Mouse (Mus musculus) kidney, adult 8-10 months (tissue): ENCODE results near the gene Chchd5.
A peak's percentile ranks its signal among the peaks of the same experiment; 100 is the strongest.

Experiments used
- DNase-seq, 2 experiments: peaks; one replicate each; pipeline ENCODE4 v3.0.0; 2022

Gene Chchd5

GRCm38 (mm10) chr2:129129412-129129929 lies at the start of gene Chchd5:
TSS of gene Chchd5 (plus strand) at chr2:129129700.
- DNase-seq, result peak; percentile 94 to 98

GRCm38 (mm10) chr2:129081097-129081496 lies 48.4 kb upstream of the Chchd5 start:
- DNase-seq, result no peak

DNA sequence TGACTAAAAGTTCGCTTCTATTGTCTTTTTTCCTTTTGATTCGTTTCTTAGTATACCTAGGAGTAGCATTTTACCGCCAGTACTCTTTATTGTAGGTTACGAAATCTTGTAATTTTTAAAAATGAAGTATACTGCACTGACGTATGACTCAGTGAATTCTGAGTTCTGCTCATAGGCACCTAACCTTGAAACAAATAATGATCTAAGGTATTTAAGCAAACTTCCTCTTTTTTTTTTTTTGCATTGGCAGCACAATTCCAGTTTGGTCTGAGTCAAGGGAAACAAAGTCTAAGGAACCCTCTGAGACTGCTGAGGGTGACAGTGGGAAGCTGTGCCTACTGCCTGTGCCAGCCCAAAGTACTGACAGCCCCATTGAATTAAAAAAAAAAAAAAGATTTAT lies 46.0 kb upstream of the Chchd5 start:
- no peak for DNase-seq

- peak in 1 of 2 experiments; percentile 31 for DNase-seq
Measured at GRCm38 (mm10) chr2:129084959-129085358, 44.5 kb upstream of the Chchd5 start.

DNA sequence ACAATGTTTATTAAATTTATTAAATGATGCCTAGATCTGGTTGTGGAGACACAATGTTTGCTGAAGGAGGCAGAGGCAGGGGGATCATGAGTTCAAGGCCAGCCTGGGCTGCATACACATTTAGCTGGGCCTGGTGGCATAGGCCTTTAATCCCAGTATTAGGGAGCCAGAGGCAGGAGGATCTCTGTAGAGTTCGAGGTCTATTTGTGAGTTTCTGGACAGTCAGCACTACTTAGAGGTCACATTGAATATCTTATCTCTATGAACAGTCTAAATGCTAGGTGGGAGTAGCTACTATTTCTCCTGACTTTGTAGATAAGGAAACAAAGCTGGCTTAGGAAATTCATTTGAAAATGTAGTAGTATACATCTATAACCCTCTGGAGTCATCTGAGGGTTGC lies 42.0 kb upstream of the Chchd5 start:
- DNase-seq, result no peak

DNA sequence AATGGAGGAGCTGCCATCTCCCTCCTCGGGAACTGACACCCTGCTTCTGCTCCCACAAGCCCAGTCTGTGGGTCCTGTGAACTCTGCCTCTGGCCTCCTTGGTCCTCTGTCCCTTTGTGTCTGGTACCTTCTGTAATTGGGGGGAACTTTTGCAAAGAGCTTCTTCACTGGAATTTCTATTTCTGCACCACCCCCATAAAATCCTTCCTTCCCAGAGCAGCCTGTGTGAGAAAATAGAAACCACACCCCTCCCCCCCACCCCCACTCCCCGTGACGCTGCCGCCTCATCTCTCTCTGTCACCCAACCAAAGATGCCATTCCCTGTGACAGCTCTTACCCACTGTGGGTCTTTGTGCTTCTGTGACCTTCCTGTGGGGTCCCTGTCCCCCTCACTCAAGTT lies 39.1 kb upstream of the Chchd5 start:
- DNase-seq, result no peak

DNA sequence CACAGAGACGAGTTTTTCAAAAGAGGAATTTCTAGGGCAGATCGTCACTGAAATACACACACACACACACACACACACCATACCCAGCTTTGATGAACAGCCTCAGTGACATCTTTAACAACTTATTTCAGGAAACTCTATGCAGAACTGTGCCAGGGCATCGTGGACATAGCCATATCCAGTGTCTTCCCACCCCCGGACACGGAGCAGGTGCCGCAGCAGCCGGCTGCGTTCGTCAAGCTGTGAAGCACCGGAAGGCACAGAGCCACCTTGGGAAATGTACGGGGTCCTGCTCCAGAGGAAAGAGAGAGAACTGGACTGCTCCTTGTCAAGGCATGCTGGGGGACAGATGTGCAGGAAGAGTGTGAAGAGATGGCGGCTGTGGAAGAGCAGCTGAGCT lies 36.7 kb upstream of the Chchd5 start:
- no peak for DNase-seq

DNA sequence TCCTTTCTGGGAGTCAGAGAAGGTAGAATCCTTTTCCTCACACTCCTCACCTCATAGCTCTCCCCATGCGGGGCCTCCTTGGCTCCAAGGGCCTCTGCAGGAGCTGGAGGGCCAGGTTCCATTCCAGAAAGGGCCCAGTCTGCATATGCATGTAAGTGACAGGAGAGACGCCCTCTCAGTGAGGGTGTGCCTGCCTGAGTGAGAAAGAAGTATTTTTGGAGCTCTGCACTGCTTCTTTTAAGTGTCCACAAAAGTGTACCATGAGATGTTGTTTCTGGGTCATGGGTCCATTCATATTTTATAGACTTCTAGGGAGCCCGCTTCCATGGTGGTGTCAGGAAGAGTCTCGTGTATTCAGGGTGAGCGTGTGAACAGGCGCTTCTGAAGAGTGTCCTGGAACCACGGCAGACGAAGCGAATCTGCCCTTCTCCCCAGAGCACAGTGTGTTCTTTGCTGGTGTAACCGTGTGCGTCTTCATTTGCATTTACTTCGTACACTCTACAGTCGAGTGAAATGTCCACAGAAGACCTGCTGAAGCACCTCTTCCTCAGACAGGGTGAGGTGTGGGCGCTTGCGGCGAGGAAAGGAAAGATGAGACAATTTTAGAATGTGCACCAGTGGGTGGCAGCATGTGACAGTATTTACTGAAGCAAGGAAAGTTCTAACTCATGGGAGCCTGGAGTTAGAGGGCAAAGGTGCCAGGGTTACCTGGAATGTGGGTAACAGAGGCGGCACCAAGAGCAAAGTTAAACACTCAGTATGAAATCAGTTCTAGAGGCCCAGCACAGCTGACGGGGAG lies 35.4 kb upstream of the Chchd5 start:
- peak; percentile 63 to 67 for DNase-seq

GRCm38 (mm10) chr2:129100784-129101310 lies 28.7 kb upstream of the Chchd5 start, which contains the start of gene Polr1b:
TSS of gene Polr1b (plus strand) at chr2:129100995.
- DNase-seq, result peak; percentile 94 to 95

- no peak for DNase-seq
Measured at GRCm38 (mm10) chr2:129112924-129113323, 16.6 kb upstream of the Chchd5 start.

DNA sequence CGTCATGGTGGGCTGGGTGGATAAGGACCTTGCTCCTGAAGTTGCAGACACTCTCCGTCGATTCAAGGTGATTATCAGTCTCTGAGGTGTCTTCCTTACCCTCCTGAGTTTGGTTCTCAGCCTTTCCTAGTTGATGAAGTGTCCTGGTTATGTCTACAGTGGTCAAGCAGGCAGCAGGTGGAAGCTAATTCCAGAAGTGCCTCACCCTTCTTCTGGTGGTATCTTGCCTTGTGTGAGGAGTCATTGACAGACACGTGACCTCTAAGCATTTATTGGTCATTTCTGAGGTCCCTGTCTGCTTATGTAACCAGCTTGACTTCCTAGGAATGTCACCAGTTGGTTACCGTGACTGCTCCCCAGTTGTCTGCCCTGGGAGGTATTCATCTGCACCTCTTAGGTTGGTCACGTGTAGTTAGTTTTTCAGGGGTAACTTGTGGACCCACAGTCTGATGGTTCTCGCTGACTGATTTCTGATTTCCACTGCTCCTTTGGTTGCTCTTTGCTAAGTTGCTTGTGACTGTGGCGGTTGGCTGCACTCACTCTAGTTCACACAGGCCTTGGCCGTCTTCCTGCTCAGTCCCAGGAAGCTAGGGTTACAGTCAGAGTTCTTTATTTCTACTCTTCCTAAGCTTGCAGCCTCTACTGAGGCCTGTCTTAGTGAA lies 13.7 kb upstream of the Chchd5 start:
- peak; percentile 43 to 54 for DNase-seq

- peak; percentile 56 to 72 for DNase-seq
Measured at GRCm38 (mm10) chr2:129116368-129116739, 13.1 kb upstream of the Chchd5 start.

DNA sequence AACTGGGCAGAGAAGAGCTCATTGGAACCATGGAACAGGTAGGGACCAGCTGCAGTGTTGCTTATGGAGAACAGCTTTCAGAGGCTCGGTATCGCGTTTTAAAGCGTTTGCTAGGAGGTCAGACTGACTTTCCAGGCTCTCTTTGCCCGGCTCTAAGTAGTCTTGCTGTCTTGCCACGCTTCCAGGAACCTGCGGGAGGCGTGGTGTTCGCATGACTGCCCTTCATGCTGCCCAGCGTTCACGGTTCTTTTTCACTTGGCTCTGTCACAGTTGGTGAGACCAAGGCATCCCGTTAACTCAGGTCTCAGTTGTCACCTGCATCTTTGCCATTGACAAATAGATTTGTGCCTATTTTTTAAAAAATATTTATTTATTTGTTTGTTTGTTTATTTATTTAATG lies 11.4 kb upstream of the Chchd5 start:
- DNase-seq, result peak in 1 of 2 experiments; percentile 28

DNA sequence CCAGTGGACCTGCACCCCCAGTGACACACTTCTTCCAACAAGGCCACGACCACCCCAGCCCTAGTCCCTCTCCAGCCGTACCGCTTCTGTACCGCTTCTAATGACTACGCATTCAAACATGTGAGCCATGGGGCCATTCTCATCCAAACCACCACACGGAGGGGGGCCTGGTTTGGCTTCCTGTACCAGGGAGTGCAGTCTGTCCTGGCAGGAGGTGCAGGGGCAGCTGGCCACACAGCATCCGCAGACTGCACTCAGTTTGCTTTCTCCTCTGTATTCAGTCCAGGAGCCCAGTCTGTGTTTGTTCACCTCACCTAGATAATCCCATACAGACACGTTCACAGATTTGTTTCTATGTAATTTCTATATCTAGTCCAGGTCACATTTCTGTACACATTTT lies 7.5 kb upstream of the Chchd5 start:
- DNase-seq, result no peak

DNA sequence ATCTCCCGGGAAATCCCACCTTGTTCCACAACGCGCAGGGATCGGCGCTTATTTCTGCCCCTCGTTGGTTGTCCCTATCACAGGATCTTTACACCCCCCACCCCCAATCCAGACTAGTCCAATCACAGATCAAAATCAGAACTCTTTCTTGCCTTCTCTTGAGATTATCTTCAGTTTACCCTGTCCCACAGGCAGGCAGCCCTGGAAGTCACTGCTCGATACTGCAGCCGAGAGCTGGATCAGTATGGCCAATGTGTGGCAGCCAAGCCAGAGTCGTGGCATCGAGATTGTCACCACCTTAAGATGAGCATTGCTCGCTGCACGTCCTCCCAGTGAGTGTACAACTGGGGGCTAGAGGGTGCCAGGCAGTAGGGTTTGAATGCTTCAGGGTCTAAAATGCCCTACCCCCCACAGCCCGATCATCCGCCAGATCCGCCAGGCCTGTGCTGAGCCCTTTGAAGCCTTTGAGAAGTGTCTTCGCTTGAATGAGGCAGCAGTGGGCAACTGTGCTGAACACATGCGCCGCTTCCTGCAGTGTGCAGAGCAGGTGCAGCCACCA lies 566 bp downstream of the Chchd5 start:
- DNase-seq, result peak in 1 of 2 experiments; percentile 11

GRCm38 (mm10) chr2:129130776-129131175 lies 1.3 kb downstream of the Chchd5 start:
- DNase-seq, result no peak

DNA sequence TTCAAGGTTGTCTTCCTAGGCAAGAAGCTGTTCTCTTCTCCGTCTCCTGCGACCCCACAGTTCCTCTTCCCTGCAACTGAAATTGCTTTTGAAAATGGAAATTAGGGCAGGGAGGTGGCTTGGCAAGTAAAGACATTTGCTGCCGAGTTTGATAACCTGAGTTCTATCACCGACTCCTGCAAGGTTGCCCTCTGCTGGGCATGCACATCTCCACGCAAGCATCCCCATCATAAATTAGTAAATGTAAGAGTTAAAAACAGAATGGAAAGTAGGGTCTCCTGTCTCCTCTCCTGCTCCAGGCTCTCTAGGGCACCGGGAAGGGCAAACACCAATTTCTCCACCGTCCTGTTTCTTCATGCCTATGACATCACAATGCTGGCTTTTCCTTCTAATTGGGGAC lies 2.7 kb downstream of the Chchd5 start:
- DNase-seq, result peak in 1 of 2 experiments; percentile 15

DNA sequence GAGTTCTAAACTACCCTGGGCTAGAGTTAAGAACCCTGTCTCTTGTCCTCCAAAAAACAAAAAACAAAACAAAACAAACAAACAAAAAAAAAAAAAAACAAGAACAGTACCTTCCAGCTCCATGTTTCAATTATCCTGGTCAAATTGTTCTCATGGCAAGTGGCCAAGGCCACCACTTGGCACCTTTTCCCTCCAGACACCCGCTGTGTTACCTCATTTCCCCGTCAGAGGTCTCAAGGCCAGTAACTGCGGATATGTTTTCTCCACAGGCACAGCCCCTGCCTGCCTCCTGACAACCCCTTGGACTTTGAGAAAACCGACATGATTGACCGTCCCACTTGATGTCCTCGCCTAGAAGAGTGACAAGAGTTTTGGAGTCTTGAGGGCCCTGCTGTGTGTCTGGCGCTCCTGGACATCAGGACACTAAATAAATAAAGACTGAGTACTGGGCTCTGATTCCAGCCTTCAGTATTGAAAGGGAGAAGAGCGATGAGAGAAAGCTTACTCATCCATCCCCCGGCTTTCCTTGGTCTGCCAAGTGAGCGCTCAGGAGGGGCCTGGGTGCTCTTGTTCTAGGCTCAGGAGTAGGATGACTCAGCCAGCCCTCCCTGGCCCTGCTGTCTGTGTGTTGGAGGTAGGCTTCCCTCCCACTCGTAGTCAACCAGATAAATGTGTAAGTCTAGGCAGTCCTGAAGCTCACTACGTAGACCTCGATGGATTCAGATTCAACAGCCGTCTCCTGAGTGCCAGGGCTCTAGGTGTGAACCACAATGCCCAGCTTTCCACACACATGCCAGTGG lies 3.7 kb downstream of the Chchd5 start:
- DNase-seq, result no peak

DNA sequence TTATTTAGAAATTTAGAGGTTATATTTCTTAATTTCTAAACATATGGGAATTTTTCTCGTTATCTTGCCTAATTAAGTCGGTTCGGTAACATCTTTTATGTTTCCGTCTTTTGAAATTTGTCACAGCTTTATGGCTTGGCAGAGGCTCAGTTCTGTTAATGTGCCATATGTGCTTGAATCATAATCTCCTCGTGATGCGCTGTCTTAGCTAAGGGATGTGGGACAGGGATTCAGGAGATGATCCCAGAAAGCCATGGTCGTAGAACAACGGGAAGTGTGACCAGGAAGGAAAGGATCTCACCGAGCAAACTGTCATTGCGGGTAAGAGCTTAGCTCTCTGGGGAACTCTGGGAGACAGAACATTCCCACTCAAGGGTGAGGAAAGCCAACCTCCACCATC lies 10.4 kb downstream of the Chchd5 start:
- DNase-seq, result no peak

GRCm38 (mm10) chr2:129148836-129149235 lies 19.3 kb downstream of the Chchd5 start:
- DNase-seq, result no peak

DNA sequence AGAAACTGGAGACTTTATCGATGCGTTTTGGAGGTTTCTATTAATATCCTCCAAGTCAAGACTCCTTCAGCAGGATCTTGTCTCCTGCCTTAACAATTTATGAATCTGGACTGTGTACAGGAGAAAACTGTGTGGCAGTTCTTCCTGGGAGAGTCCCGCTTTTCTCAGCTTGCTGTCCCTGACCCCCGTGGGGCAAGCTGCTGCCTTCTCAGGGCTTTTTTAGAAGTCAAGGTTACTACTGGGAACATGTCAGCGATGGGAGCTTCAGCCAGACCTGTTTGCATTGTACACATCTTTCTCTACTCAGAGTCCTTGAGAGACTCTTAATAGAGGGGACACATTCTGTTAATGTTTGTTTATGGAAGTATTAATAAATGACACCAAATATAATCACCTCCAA lies 20.9 kb downstream of the Chchd5 start:
- DNase-seq, result no peak

DNA sequence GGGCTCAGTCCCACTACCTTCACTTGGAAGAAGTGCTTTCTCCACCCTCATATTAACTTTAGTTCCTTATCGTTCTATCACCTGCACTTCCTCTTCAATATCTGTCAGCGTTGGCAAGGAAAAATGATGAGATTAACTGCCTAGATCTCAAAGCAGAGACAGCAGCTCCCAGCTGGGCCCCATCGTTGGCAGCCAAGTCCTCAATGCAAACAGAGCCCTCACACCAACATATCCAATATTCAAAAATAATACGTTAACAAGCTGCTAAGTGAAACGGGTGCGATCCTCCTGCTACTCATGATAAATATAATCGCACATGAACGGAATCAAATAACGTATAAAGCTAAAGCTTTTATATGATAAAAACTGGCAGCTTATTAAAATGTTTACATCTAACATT lies 21.6 kb downstream of the Chchd5 start:
- no peak for DNase-seq

DNA sequence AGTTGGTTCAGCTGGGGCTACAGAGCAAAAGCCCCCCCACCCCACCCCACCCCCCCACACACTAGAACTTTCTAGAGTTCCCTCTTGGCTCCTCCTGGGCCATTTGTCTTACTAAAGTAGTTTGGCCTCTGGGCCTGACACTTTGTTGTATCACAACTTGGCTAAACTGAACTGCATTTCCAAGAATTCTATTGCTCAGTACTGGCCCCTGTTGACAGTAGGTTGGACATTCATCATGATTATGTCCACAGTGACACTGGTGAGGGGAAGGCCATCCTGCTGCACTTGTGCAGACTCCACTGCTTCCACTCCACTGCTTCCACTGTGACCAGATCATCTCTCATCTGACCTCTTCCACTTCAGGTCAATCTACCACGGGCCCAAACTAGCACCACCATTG lies 23.3 kb downstream of the Chchd5 start:
- no peak for DNase-seq
